Mouse (Mus musculus) heart, adult 10 weeks (tissue): ENCODE results near the gene Nr2c2. TPM values are rescaled to one million over a fixed set of nuclear protein-coding genes. Genes with fewer than 3 reads are reported as not detected.

Experiments
- polyA plus RNA-seq: library from polyadenylated mRNA; stranded (reverse); fragments of 350-450 nt; fragmentation: Illumina TruSeq; extraction: RNeasy Lipid Tissue Mini Kit (QIAGEN cat#74804); gene quantifications from one replicate; pipeline ENCODE4 v1.2.3, GENCODE M21; 2014; ENCODE audit warnings: low read depth, low replicate concordance

Gene Nr2c2
- polyA plus RNA-seq, result 14.2 TPM

DNA sequence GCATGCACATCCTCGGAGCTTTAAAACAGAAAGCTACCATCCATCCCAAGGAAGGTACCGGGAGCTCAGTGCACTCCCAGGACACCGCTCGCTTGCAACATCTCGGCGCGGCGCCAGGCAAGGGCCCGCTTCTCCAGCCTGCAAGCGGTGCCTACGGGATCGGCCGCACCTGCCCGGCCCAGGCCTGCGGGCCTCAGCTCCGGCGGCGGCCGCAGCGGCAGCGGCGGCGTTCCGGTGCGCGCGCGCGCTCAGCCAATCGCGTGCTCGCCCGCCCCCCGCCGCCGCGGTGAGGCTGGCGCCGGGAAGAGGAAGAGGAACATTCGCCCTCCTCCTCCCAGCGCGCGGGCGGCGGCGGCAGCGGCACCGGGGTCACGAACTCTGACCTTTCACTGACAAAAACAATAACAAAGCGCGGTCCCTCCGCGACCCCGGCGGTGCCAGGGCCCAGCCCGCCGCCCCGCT, at the start of gene Nr2c2:
Gene Nr2c2 (plus strand): TSS at position 261 of the 462 bp plus-strand sequence.

DNA sequence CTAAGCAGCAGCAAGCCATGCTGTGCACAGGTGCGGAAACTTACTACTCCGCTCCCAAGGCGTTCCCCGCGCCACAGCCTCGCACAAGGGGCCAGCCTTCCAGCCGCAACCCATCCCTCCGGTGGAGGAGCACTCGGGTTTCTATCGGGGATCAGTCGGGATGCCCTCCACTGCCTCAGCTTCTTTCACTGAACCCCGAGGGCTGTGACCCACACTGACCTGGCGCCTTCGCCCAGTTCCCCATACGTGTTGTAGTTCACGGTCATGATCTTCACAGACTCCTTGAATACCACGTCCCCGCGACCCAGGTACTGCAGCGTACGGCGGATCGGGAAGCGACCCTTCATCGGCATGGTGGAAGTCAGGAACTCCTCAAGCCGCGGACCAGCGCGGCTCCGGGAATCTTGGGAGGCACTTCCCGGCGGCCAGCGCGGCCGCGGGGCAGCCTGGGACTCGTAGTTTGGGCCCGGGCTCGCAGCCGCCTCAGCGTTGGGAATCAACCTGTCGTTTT, 92.5 kb downstream of the Nr2c2 start, which contains the start of gene Mrps25:
Gene Mrps25 (minus strand): TSS at position 413 of the 511 bp plus-strand sequence.

DNA sequence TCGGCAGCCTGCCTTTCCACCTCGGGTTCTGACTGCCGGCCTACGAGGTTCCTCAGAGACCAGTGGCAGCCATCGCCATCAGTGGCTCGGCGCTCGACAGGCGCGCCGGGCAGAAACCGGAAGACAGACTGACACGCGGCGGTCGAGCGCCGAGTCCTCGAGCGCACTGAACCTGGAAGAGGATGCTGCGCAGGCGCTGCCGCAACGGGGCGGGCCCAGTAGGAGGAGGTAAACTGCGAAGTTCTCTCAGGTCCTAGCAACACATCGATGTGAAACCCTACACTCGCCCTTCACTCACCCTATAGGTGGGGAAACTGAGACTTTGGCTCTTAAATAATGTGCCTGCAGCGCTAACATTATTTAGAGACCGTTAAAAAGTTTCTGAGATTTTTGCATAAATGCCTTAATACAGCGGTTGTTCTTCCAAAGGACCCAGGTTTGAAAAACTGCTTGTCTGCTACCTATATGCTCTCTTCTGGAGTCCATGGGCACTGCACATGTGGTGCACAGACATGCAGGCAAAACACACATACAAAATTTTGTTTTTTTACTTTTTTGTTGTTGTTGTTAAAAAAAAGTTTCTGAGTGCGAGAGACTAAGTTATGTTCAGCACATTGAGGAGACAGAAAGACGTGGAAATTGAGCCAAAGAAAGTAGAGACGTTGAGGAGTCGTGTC, 123.7 kb downstream of the Nr2c2 start, which contains the start of gene Rbsn:
Gene Rbsn (minus strand): TSS at position 153 of the 677 bp plus-strand sequence.

Other genes with a start within 250 kb of the Nr2c2 start
- gene Ccdc174, start 213.3 kb upstream of the Nr2c2 start, polyA plus RNA-seq, result 13.3 TPM
- 0.63 TPM for gene 4930590J08Rik, start 188.6 kb upstream of the Nr2c2 start, polyA plus RNA-seq
- 22.2 TPM for gene Fgd5, start 112.5 kb upstream of the Nr2c2 start, polyA plus RNA-seq
- gene Mrps25, start 92.6 kb downstream of the Nr2c2 start, polyA plus RNA-seq, result 63.5 TPM
- gene Rbsn, start 123.5 kb downstream of the Nr2c2 start, polyA plus RNA-seq, result 13.9 TPM
- not detected for gene Trh, start 153.3 kb downstream of the Nr2c2 start, polyA plus RNA-seq